Mouse (Mus musculus) intestine, embryonic 16.5 days (tissue): ENCODE results near the gene Skint6. TPM values are rescaled to one million over a fixed set of nuclear protein-coding genes. Genes with fewer than 3 reads are reported as not detected.
"Not testable (repeated sequence)": the region's sequence is repeated elsewhere in the genome, so short reads cannot be mapped to it uniquely, and the experiment has no call there.

ENCODE experiments used
- ATAC-seq: fragments of 200-750 bp; cut with Nextera tagmentation; 2 replicates; pipeline ENCODE4 v1.8.0; 2017; ENCODE audit warnings: moderate TSS enrichment, moderate library complexity
- H3K27ac ChIP-seq: fragments of 300-500 bp; sonication (generic); 2 replicates; pipeline ENCODE4 v1.5.1; 2014; ENCODE audit warnings: mild to moderate bottlenecking, low read length
- H3K27me3 ChIP-seq: fragments of 300-500 bp; sonication (generic); replicated peaks from 2 replicates; pipeline ENCODE4 v1.6.1; 2014; ENCODE audit warnings: low read length, control low read depth, mixed read lengths; ENCODE audit not compliant: control insufficient read depth, insufficient read depth
- H3K36me3 ChIP-seq: fragments of 300-500 bp; sonication (generic); 2 replicates; pipeline ENCODE4 v1.6.1; 2014; ENCODE audit warnings: low read length, control low read depth; ENCODE audit not compliant: control insufficient read depth, insufficient read depth
- H3K4me1 ChIP-seq: fragments of 300-500 bp; sonication (generic); 2 replicates; pipeline ENCODE4 v1.6.1; 2014; ENCODE audit warnings: low read length, control low read depth, mixed read lengths; ENCODE audit not compliant: control insufficient read depth, insufficient read depth
- H3K4me2 ChIP-seq: fragments of 300-500 bp; sonication (generic); 2 replicates; pipeline ENCODE4 v1.6.1; 2014; ENCODE audit warnings: low read depth, low read length, control low read depth
- H3K4me3 ChIP-seq: fragments of 300-500 bp; sonication (generic); 2 replicates; pipeline ENCODE4 v1.5.1; 2014; ENCODE audit warnings: mild to moderate bottlenecking, low read length
- H3K9ac ChIP-seq: fragments of 300-500 bp; sonication (generic); 2 replicates; pipeline ENCODE4 v1.6.1; 2014; ENCODE audit warnings: low read depth, low read length
- H3K9me3 ChIP-seq: fragments of 300-500 bp; sonication (generic); 2 replicates; pipeline ENCODE4 v1.6.1; 2016; ENCODE audit warnings: low read length, control low read depth; ENCODE audit not compliant: control insufficient read depth
- WGBS: fragments of 180-500 bp; shearing (Covaris S2); extraction: QIAGEN DNeasy Blood & Tissue Kit; methylation state at CpG from one replicate; pipeline ENCODE4 v1.1.7; 2014; 5-methylcytosine and 5-hydroxymethylcytosine counted together
- polyA plus RNA-seq: library from polyadenylated mRNA; unstranded; fragments of >200 nt; fragmentation: Nextera tagmentation; extraction: Ambion mirVana; gene quantifications from 2 replicates; pipeline ENCODE4 v1.2.1, GENCODE M21; 2015

The Skint6 gene
- not detected in 2 replicates for polyA plus RNA-seq

DNA sequence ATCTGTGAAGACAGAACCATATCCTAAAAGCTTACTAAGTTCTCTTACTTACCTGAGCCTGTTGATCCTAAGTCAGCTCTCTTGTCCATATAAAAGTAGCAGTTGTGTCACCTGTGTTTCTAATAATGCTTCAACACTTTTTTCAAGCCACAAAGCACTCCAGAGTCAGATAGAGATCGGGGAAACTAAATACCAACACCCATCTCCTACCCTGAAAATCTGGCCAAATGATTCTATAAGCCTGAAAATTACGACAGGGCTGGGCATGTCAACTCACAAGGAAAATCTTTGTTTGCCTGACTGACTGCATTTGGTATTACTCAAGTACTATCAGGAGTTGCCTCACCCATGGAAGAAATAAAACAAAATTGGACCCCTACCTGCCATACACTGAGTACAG is at the start of gene Skint6:
TSS of gene Skint6 (minus strand) at position 101 of the 400 bp plus-strand sequence.
- Histone ChIP-seq H3K36me3 (no peaks in the 10 kb centered on the region), H3K27ac (no peak within 1 kb of the TSS), H3K4me3 (no peak within 1 kb of the TSS), H3K9ac (no peak within 1 kb of the TSS), H3K9me3 (no peaks in the 10 kb centered on the region), H3K4me2 (no peak within 1 kb of the TSS), H3K27me3 (no peaks in the 10 kb centered on the region), H3K4me1 (no peaks in the 10 kb centered on the region)
- 39% methylated on average over 2 of the region's 2 CpGs for WGBS
- no peak for ATAC-seq

GRCm38 (mm10) chr4:113320911-113321310 is 34.1 kb upstream of the Skint6 start:
- no peak overlapping the region for H3K27ac ChIP-seq
- 82% methylated on average over 1 of the region's 1 CpGs for WGBS
- no peak for ATAC-seq

GRCm38 (mm10) chr4:113301773-113302473 is 15.2 kb upstream of the Skint6 start:
- H3K9me3 ChIP-seq, result no peaks in the 10 kb centered on the region
- no peak overlapping the region for H3K9ac ChIP-seq
- H3K4me1 ChIP-seq, result no peaks in the 10 kb centered on the region
- H3K27ac ChIP-seq, result no peak overlapping the region
- peak; percentile 93 for ATAC-seq
- no peaks in the 10 kb centered on the region for H3K27me3 ChIP-seq
- no peak overlapping the region for H3K4me3 ChIP-seq
- 56% methylated on average over 3 of the region's 3 CpGs for WGBS
- no peaks in the 10 kb centered on the region for H3K36me3 ChIP-seq
- H3K4me2 ChIP-seq, result no peak overlapping the region

More at GRCm38 (mm10) chr4:113320911-113321310, 34.1 kb upstream of the Skint6 start:
- Histone ChIP-seq H3K27me3 (no peaks in the 10 kb centered on the region), H3K4me3 (no peak overlapping the region), H3K4me2 (no peak overlapping the region), H3K9me3 (no peaks in the 10 kb centered on the region; the same call in 1 of the 2 replicates), H3K36me3 (no peaks in the 10 kb centered on the region), H3K4me1 (no peaks in the 10 kb centered on the region), H3K9ac (no peak overlapping the region)

GRCm38 (mm10) chr4:113263363-113264060 is 23.3 kb downstream of the Skint6 start:
- H3K4me2 ChIP-seq, result no peak overlapping the region
- no peaks in the 10 kb centered on the region for H3K4me1 ChIP-seq
- no peak overlapping the region for H3K27ac ChIP-seq
- ATAC-seq, result peak; percentile 85
- H3K9ac ChIP-seq, result no peak overlapping the region
- no peaks in the 10 kb centered on the region for H3K27me3 ChIP-seq
- H3K9me3 ChIP-seq, result no peaks in the 10 kb centered on the region
- 58% methylated on average over 1 of the region's 1 CpGs for WGBS
- no peak overlapping the region for H3K4me3 ChIP-seq
- H3K36me3 ChIP-seq, result no peaks in the 10 kb centered on the region

- Histone ChIP-seq H3K9me3 (no peaks in the 10 kb centered on the region), H3K4me3 (no peak overlapping the region), H3K4me2 (no peak overlapping the region), H3K36me3 (no peaks in the 10 kb centered on the region), H3K27me3 (no peaks in the 10 kb centered on the region), H3K9ac (no peak overlapping the region), H3K27ac (no peak overlapping the region), H3K4me1 (no peaks in the 10 kb centered on the region)
- ATAC-seq, result peak; percentile 90
Measured at GRCm38 (mm10) chr4:113245808-113246207, 41.0 kb downstream of the Skint6 start.

GRCm38 (mm10) chr4:113067621-113068020 is 219.2 kb downstream of the Skint6 start:
- 0 out of 2 replicates have a peak, but pooled peaks have one; percentile 55 for ATAC-seq

DNA sequence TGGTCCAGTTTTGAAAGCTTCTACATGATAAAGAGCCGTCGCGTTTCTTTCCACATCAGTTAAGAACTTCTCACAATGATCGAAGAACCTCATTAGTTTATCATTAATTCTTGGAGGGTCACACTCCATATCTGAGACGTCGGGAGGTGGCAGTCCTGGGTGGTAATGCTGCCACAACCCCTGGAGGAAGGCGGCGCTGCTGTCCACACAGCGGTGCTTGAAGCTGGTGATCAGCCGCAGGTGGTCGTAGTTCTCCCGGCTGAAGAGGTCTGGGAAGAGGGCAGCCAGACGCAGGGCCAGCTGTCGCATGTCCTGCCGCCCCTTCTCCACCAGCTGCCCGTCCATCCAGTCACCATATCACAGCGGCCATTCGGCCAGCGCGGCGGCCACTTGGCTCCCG is 307.6 kb downstream of the Skint6 start:
- peak overlapping the region; percentile 22; the same call in 1 of the 2 replicates for H3K4me2 ChIP-seq
- not testable (repeated sequence) for ATAC-seq, H3K36me3 ChIP-seq, H3K27ac ChIP-seq, H3K9ac ChIP-seq, H3K27me3 ChIP-seq, H3K4me3 ChIP-seq, H3K9me3 ChIP-seq, H3K4me1 ChIP-seq
- 33% methylated on average over 22 of the region's 22 CpGs for WGBS

More at GRCm38 (mm10) chr4:113067621-113068020, 219.2 kb downstream of the Skint6 start:
- H3K4me1 ChIP-seq, result no peaks in the 10 kb centered on the region
- no peak overlapping the region for H3K27ac ChIP-seq
- no peak overlapping the region for H3K9ac ChIP-seq
- no peak overlapping the region for H3K4me3 ChIP-seq
- H3K36me3 ChIP-seq, result no peaks in the 10 kb centered on the region
- 38% methylated on average over 3 of the region's 3 CpGs for WGBS
- no peak overlapping the region for H3K4me2 ChIP-seq
- H3K9me3 ChIP-seq, result no peaks in the 10 kb centered on the region
- H3K27me3 ChIP-seq, result no peaks in the 10 kb centered on the region

- no peaks in the 10 kb centered on the region for H3K27me3 ChIP-seq
- WGBS, result 0% methylated on average over 1 of the region's 1 CpGs
- no peak for ATAC-seq
- H3K4me1 ChIP-seq, result no peaks in the 10 kb centered on the region
- H3K9ac ChIP-seq, result no peak overlapping the region
- H3K4me2 ChIP-seq, result no peak overlapping the region
- no peak overlapping the region for H3K4me3 ChIP-seq
- no peak overlapping the region for H3K27ac ChIP-seq
- H3K9me3 ChIP-seq, result no peaks in the 10 kb centered on the region
- H3K36me3 ChIP-seq, result no peaks in the 10 kb centered on the region
Measured at GRCm38 (mm10) chr4:112790646-112791045, 496.1 kb downstream of the Skint6 start.

DNA sequence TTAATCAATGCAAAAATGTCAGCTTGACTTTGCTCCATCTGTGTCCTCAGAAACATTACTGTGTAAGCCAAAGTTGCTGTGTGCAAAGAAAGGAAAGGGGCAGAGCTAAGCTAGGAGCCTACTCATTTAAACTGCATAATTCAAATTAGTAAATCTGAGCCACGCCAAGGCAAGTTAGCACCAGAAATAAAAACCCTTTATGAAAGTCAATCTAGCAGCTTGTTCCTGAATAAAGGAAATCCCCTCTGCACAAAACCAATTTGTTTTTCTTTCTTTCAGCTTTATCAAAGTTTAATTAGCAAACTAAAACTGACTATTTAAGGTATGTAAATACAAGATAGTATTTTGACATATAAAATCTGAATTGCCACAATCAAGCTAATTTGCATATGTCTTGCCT is 512.0 kb downstream of the Skint6 start, which contains the start of gene Skint10:
TSS of gene Skint10 (minus strand) at position 101 of the 400 bp plus-strand sequence.
- Histone ChIP-seq H3K27ac (no peak within 1 kb of the TSS), H3K36me3 (no peaks in the 10 kb centered on the region), H3K27me3 (no peaks in the 10 kb centered on the region), H3K4me3 (no peak within 1 kb of the TSS), H3K9ac (no peak within 1 kb of the TSS), H3K9me3 (no peaks in the 10 kb centered on the region), H3K4me2 (no peak within 1 kb of the TSS), H3K4me1 (no peaks in the 10 kb centered on the region)
- WGBS, result 66% methylated on average over 1 of the region's 1 CpGs
- ATAC-seq, result no peak
